Mouse (Mus musculus) E14TG2a.4 (cell line): ENCODE data around the gene Mov10l1.

Experiments used
- CTCF ChIP-seq: conservative IDR thresholded peaks from 2 replicates; pipeline ENCODE4 v1.5.1; 2014; ENCODE audit warnings: low read length
- POU5F1 ChIP-seq: IDR thresholded peaks from 2 replicates; pipeline ENCODE4 v1.6.1; 2014; ENCODE audit warnings: low read length, borderline replicate concordance

DNA sequence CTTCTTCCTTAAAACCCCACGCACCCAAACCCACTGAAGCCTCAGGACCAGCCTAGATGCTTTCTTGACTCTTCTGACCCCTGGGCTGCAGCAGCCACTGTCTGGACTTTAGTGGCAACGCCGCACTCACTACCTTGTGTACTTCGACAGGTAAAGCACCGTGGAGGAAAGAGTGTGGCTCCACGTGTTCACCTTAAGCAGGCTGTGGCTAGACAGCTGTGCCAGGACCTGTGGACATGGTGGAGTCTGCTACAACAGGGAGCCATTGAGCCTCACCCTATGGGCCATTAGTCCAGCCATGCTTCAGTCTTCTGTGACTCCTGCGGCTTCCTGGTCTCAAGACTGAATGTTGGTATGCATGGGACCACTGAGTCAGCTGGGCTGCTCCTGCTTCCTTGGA, 72.0 kb downstream of the Mov10l1 start:
- no peak for TF ChIP-seq CTCF
- no peak for TF ChIP-seq POU5F1
